Mouse (Mus musculus): Measurements from ENCODE around the gene Disp1.

DNA sequence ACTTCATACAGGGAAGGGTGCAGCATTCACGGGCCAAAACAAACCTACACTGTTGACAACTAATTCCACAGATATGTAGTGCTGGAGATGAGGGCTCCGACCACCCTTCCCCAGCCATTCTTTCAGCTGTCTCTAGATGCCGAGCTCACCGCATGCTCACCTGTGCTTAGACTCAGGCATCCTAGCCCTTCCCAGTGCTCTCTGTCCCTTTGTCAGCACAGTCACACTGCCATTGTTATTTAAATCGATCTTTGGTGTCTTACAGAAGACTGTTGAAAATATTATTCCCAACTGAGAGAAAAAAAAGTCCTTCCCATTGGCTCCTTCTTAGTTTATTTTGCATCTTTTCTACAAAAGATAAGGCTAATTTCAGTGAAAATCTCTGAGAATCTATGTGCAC lies 36.6 kb downstream of the Disp1 start:
- TF ChIP-seq POLR2A (IDR thresholded peaks at IDR 0.05; ENCODE audit: insufficient read depth, low read depth, low read length) (no peak), CTCF (IDR thresholded peaks at IDR 0.05) (no peak), EP300 (IDR thresholded peaks at IDR 0.05; ENCODE audit: insufficient read depth, low read depth, low read length) (no peak)

Measured in heart, adult 2 months (tissue).